Mouse (Mus musculus): ENCODE data around the gene Olfr1471. TPM values are rescaled to one million over a fixed set of nuclear protein-coding genes. Genes with fewer than 3 reads are reported as not detected.
"Not testable (repeated sequence)": the region's sequence is repeated elsewhere in the genome, so short reads cannot be mapped to it uniquely, and the experiment has no call there.

The Olfr1471 gene
- polyA plus RNA-seq (2015; fragmentation: Nextera tagmentation; extraction: Ambion mirVana), result not detected in 2 replicates

DNA sequence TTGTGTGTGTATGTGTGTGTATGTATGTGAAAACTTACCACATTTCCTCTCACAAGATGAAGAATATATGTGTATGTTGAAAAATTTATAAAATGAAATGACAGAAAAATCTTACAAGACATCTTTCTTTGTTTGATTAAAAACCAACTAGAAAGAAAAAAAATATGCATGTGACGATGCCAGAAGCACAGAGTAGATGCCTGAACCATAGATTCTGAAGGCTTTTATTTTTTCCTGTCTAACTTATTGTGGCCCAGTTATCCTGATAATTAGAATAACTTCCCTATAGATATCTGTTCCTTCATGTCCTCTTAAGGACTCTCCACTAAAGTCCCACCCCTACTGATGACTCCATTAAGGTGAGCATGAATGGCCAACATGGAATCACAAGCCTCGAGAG lies at the start of gene Olfr1471:
TSS of gene Olfr1471 (plus strand) at position 301 of the 400 bp plus-strand sequence.
- not testable (repeated sequence) for H3K36me3 ChIP-seq; H3K4me1 ChIP-seq; H3K27me3 ChIP-seq; H3K9ac ChIP-seq; H3K27ac ChIP-seq; H3K4me2 ChIP-seq; ATAC-seq (replicated peaks; ENCODE audit: low FRiP score); H3K4me3 ChIP-seq (replicated peaks); H3K9me3 ChIP-seq (replicated peaks)
- 79% methylated on average over 2 of the region's 2 CpGs for WGBS

DNA sequence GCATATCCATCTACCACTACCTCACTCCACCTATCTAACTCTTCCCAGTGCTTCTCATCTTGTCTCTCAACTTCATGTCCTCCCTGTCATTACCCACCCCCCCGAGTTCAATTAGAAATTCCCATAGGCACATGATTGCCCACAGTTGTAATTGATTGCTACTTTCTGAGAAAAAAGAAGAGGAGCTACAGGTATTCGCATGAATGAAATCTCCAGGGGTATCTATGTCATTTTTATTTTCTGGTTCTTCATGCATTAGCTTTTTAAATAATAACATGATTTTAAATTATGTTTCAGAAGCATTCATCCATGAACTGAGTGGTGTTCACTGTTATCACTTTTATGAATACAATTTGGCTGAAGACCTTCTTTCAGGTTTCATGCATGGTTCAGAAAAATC lies 35.7 kb upstream of the Olfr1471 start, which contains the start of gene Olfr1469:
TSS of gene Olfr1469 (plus strand) at position 301 of the 400 bp plus-strand sequence.
- no peaks in the 10 kb centered on the region for H3K36me3 ChIP-seq
- no peak within 1 kb of the TSS for H3K4me2 ChIP-seq
- WGBS, result 76% methylated on average over 2 of the region's 2 CpGs
- ATAC-seq (replicated peaks; ENCODE audit: low FRiP score), result no peak
- H3K9ac ChIP-seq, result no peak within 1 kb of the TSS
- no peak within 1 kb of the TSS for H3K27ac ChIP-seq
- H3K4me3 ChIP-seq (replicated peaks), result no peak within 1 kb of the TSS
- no peaks in the 10 kb centered on the region for H3K4me1 ChIP-seq
- H3K9me3 ChIP-seq (replicated peaks), result no peaks in the 10 kb centered on the region
- H3K27me3 ChIP-seq, result no peaks in the 10 kb centered on the region

DNA sequence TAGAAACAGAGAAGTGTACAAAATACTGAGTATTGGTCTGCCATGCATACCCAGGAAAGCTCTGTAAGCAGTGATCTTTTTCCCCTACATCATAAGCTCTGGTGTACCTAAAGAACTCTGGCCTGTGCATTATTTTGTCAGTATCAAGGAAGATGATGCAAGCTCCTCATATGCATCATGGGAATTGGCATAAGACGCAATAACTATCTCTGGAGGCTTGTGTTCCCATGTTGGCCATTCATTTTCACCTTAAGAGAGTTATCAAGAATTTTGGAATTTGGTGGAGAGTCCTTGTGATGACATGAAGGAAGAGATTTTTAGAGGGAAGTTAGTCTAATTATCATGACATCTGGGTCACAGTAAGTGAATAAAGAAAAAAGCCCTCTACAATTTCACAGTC lies 12.8 kb downstream of the Olfr1471 start, which contains the start of gene Olfr1472:
TSS of gene Olfr1472 (minus strand) at position 101 of the 400 bp plus-strand sequence.
- no peaks in the 10 kb centered on the region for H3K4me1 ChIP-seq

DNA sequence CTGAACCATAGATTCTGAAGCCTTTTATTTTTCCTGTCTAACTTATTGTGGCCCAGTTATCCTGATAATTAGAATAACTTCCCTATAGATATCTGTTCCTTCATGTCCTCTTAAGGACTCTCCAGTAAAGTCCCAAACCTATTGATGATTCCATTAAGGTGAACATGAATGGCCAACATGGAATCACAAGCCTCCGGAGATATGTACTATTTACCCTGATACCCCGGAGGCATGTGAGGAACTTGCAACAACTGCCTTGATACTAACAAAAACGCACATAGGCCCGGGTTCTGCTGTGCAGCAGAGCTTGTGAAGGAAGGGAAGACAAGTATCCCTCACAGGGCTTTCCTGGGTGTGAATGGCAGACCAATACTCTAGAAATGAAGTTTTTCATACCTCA lies 26.1 kb downstream of the Olfr1471 start, which contains the start of gene Olfr1474:
TSS of gene Olfr1474 (plus strand) at position 301 of the 400 bp plus-strand sequence.
- H3K9me3 ChIP-seq (replicated peaks); H3K9ac ChIP-seq: not testable (repeated sequence)
- 81% methylated on average over 4 of the region's 4 CpGs for WGBS

More for the DNA sequence above, 12.8 kb downstream of the Olfr1471 start, which contains the start of gene Olfr1472:
- Histone ChIP-seq H3K27ac (no peak within 1 kb of the TSS), H3K9me3 (replicated peaks) (no peaks in the 10 kb centered on the region), H3K9ac (no peak within 1 kb of the TSS), H3K27me3 (no peaks in the 10 kb centered on the region), H3K4me3 (replicated peaks) (no peak within 1 kb of the TSS), H3K36me3 (no peaks in the 10 kb centered on the region), H3K4me2 (no peak within 1 kb of the TSS)
- WGBS, result 91% methylated on average over 1 of the region's 1 CpGs
- ATAC-seq (replicated peaks; ENCODE audit: low FRiP score), result no peak

DNA sequence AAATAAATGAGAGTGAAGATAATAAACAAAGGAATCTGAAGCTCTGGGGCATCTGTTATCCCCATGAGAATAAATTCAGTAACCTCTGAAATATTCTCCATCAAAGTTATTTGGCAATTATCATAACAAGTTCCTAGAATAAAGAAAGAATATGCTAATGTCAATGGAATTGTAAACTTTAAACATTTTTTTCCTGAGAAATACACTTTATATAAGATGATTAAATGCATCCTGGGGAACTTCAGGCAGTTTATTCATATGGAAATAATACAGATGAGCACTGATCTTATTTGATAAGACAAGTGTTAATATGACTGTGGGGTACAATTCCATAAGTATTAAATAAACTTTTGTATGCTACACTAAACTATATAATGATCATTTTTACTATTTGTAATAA lies 36.9 kb downstream of the Olfr1471 start, which contains the start of gene Olfr1475:
TSS of gene Olfr1475 (minus strand) at position 101 of the 400 bp plus-strand sequence.
- no peaks in the 10 kb centered on the region for H3K27me3 ChIP-seq
- H3K36me3 ChIP-seq, result no peaks in the 10 kb centered on the region
- no peaks in the 10 kb centered on the region for H3K4me1 ChIP-seq
- no peak within 1 kb of the TSS for H3K4me2 ChIP-seq
- no peak within 1 kb of the TSS for H3K27ac ChIP-seq
- H3K4me3 ChIP-seq (replicated peaks), result no peak within 1 kb of the TSS
- no peak within 1 kb of the TSS for H3K9ac ChIP-seq
- H3K9me3 ChIP-seq (replicated peaks), result no peaks in the 10 kb centered on the region
- no peak for ATAC-seq (replicated peaks; ENCODE audit: low FRiP score)

More for the DNA sequence above, 26.1 kb downstream of the Olfr1471 start, which contains the start of gene Olfr1474:
- not testable (repeated sequence) for H3K4me1 ChIP-seq; H3K27me3 ChIP-seq; ATAC-seq (replicated peaks; ENCODE audit: low FRiP score); H3K36me3 ChIP-seq; H3K27ac ChIP-seq; H3K4me3 ChIP-seq (replicated peaks); H3K4me2 ChIP-seq

DNA sequence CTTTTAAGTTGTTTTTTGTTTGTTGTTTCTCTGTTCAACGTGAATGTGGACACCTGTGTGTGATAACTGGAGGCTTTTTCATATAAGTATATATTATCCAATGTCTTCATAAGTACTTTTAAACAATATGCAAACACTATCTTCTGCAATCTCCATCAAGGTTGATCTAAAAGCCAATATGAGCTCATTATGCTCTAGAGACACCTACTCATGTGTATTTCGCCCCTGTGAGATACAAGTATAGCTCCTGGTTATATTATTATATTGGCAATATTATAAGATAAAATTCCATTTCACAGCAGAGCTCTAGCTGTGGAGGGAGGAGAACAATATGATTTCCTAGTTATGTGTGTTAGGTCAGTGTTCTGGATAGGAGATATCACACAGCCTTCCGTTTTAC lies 57.0 kb downstream of the Olfr1471 start, which contains the start of gene Olfr1477:
TSS of gene Olfr1477 (plus strand) at position 301 of the 400 bp plus-strand sequence.
- Histone ChIP-seq H3K27me3 (no peaks in the 10 kb centered on the region), H3K9me3 (replicated peaks) (no peaks in the 10 kb centered on the region), H3K9ac (no peak within 1 kb of the TSS), H3K4me2 (no peak within 1 kb of the TSS), H3K4me3 (replicated peaks) (no peak within 1 kb of the TSS), H3K4me1 (no peaks in the 10 kb centered on the region), H3K27ac (no peak within 1 kb of the TSS), H3K36me3 (no peaks in the 10 kb centered on the region)
- ATAC-seq (replicated peaks; ENCODE audit: low FRiP score), result no peak
- WGBS, result 74% methylated on average over 3 of the region's 3 CpGs

Other genes starting within 250 kb of the Olfr1471 start
- gene Olfr1463, start 212.1 kb upstream of the Olfr1471 start, polyA plus RNA-seq (2015; fragmentation: Nextera tagmentation; extraction: Ambion mirVana), result not detected in 2 replicates
- gene Olfr1465, start 127.9 kb upstream of the Olfr1471 start, polyA plus RNA-seq (2015; fragmentation: Nextera tagmentation; extraction: Ambion mirVana), result not detected in 2 replicates
- not detected in 2 replicates for gene Olfr1466, start 104.5 kb upstream of the Olfr1471 start, polyA plus RNA-seq (2015; fragmentation: Nextera tagmentation; extraction: Ambion mirVana)
- gene Olfr1467, start 81.2 kb upstream of the Olfr1471 start, polyA plus RNA-seq (2015; fragmentation: Nextera tagmentation; extraction: Ambion mirVana), result not detected in 2 replicates
- gene Olfr1469, start 35.6 kb upstream of the Olfr1471 start, polyA plus RNA-seq (2015; fragmentation: Nextera tagmentation; extraction: Ambion mirVana), result not detected in 2 replicates
- not detected in 2 replicates for gene Olfr1472, start 12.7 kb downstream of the Olfr1471 start, polyA plus RNA-seq (2015; fragmentation: Nextera tagmentation; extraction: Ambion mirVana)
- not detected in 2 replicates for gene Olfr1474, start 26.2 kb downstream of the Olfr1471 start, polyA plus RNA-seq (2015; fragmentation: Nextera tagmentation; extraction: Ambion mirVana)
- gene Olfr1475, start 36.8 kb downstream of the Olfr1471 start, polyA plus RNA-seq (2015; fragmentation: Nextera tagmentation; extraction: Ambion mirVana), result not detected in 2 replicates
- not detected in 2 replicates for gene Olfr1477, start 57.1 kb downstream of the Olfr1471 start, polyA plus RNA-seq (2015; fragmentation: Nextera tagmentation; extraction: Ambion mirVana)
- gene Olfr1480, start 84.5 kb downstream of the Olfr1471 start, polyA plus RNA-seq (2015; fragmentation: Nextera tagmentation; extraction: Ambion mirVana), result not detected in 2 replicates
- not detected in 2 replicates for gene Olfr1484, start 140.1 kb downstream of the Olfr1471 start, polyA plus RNA-seq (2015; fragmentation: Nextera tagmentation; extraction: Ambion mirVana)
- gene Olfr1487, start 174.0 kb downstream of the Olfr1471 start, polyA plus RNA-seq (2015; fragmentation: Nextera tagmentation; extraction: Ambion mirVana), result not detected in 2 replicates
- not detected in 2 replicates for gene Olfr1489, start 188.2 kb downstream of the Olfr1471 start, polyA plus RNA-seq (2015; fragmentation: Nextera tagmentation; extraction: Ambion mirVana)
- gene Olfr1490, start 207.7 kb downstream of the Olfr1471 start, polyA plus RNA-seq (2015; fragmentation: Nextera tagmentation; extraction: Ambion mirVana), result not detected in 2 replicates